Mouse (Mus musculus) limb, embryonic 12.5 days (tissue): Measurements from ENCODE around the gene Cyp26b1. TPM values are rescaled to one million over a fixed set of nuclear protein-coding genes. Genes with fewer than 3 reads are reported as not detected.

Source experiments
- ATAC-seq: fragments of 200-750 bp; cut with Nextera tagmentation; 2 replicates; pipeline ENCODE4 v1.8.0; 2017; ENCODE audit warnings: low read depth, moderate TSS enrichment; ENCODE audit not compliant: insufficient number of reproducible peaks, insufficient read depth, low FRiP score, low TSS enrichment
- H3K27ac ChIP-seq: fragments of 300-500 bp; sonication (generic); 2 replicates; pipeline ENCODE4 v1.5.1; 2016; ENCODE audit warnings: mild to moderate bottlenecking, moderate library complexity
- H3K27me3 ChIP-seq: fragments of 300-500 bp; sonication (generic); 2 replicates; pipeline ENCODE4 v1.6.1; 2016; ENCODE audit warnings: mild to moderate bottlenecking, moderate library complexity
- H3K36me3 ChIP-seq: fragments of 300-500 bp; sonication (generic); 2 replicates; pipeline ENCODE4 v1.6.1; 2016; ENCODE audit warnings: mild to moderate bottlenecking, moderate library complexity
- H3K4me1 ChIP-seq: fragments of 300-500 bp; sonication (generic); replicated peaks from 2 replicates; pipeline ENCODE4 v1.6.1; 2016
- H3K4me2 ChIP-seq: fragments of 300-500 bp; sonication (generic); 2 replicates; pipeline ENCODE4 v1.6.1; 2016; ENCODE audit warnings: mild to moderate bottlenecking, moderate library complexity
- H3K4me3 ChIP-seq: fragments of 300-500 bp; sonication (generic); replicated peaks from 2 replicates; pipeline ENCODE4 v1.5.1; 2016; ENCODE audit warnings: mild to moderate bottlenecking
- H3K9ac ChIP-seq: fragments of 300-500 bp; sonication (generic); replicated peaks from 2 replicates; pipeline ENCODE4 v1.6.1; 2016; ENCODE audit warnings: mild to moderate bottlenecking, moderate library complexity
- H3K9me3 ChIP-seq: fragments of 300-500 bp; sonication (generic); 2 replicates; pipeline ENCODE4 v1.6.1; 2016; ENCODE audit warnings: mild to moderate bottlenecking, moderate library complexity
- WGBS: fragments of 180-500 bp; shearing (Covaris S2); methylation state at CpG from one replicate; pipeline ENCODE4 v1.1.7; 2016; 5-methylcytosine and 5-hydroxymethylcytosine counted together
- polyA plus RNA-seq: library from polyadenylated mRNA; unstranded; fragments of >200 nt; fragmentation: Nextera tagmentation; extraction: Ambion mirVana; gene quantifications from 2 replicates; pipeline ENCODE4 v1.2.1, GENCODE M21; 2016

The Cyp26b1 gene
- polyA plus RNA-seq, 1 experiment from 2014 or later, result 45.4 TPM

- H3K9ac ChIP-seq, result no peak overlapping the region
- H3K27me3 ChIP-seq, result peaks cover 25% of the 10 kb centered on the region; the same call in 1 of the 2 replicates
- 15% methylated on average over 5 of the region's 5 CpGs for WGBS
- peaks cover 95% of the 10 kb centered on the region for H3K36me3 ChIP-seq
- ATAC-seq, result no peak
- no peak overlapping the region for H3K27ac ChIP-seq
- peaks cover 95% of the 10 kb centered on the region for H3K4me1 ChIP-seq
- no peak overlapping the region for H3K4me2 ChIP-seq
- no peak overlapping the region for H3K4me3 ChIP-seq
- no peaks in the 10 kb centered on the region for H3K9me3 ChIP-seq
Observed at GRCm38 (mm10) chr6:84578928-84579327, 14.8 kb downstream of the Cyp26b1 start.

- Histone ChIP-seq H3K27ac (peak overlapping the region; percentile 59; the same call in 1 of the 2 replicates), H3K36me3 (peaks cover 98% of the 10 kb centered on the region), H3K4me3 (no peak overlapping the region), H3K4me1 (peaks cover 93% of the 10 kb centered on the region), H3K4me2 (0 out of 2 replicates have a peak overlapping the region, but pooled peaks have one; percentile 19), H3K27me3 (peaks cover 20% of the 10 kb centered on the region; the same call in 1 of the 2 replicates), H3K9ac (no peak overlapping the region), H3K9me3 (no peaks in the 10 kb centered on the region)
- WGBS, result 48% methylated on average over 4 of the region's 4 CpGs
- ATAC-seq, result no peak
Observed at GRCm38 (mm10) chr6:84577898-84578297, 15.8 kb downstream of the Cyp26b1 start.

- Histone ChIP-seq H3K9ac (no peak overlapping the region), H3K27ac (peak overlapping the region; percentile 35; the same call in 1 of the 2 replicates)
Observed at GRCm38 (mm10) chr6:84573905-84574660, 19.6 kb downstream of the Cyp26b1 start.

GRCm38 (mm10) chr6:84570039-84570438 lies 23.7 kb downstream of the Cyp26b1 start:
- 39% methylated on average over 3 of the region's 3 CpGs for WGBS
- H3K36me3 ChIP-seq, result peaks cover 32% of the 10 kb centered on the region
- peak overlapping the region; percentile 31; the same call in 1 of the 2 replicates for H3K27ac ChIP-seq
- H3K27me3 ChIP-seq, result no peaks in the 10 kb centered on the region; the same call in 1 of the 2 replicates
- no peak overlapping the region for H3K4me3 ChIP-seq
- H3K9me3 ChIP-seq, result no peaks in the 10 kb centered on the region
- no peak overlapping the region for H3K9ac ChIP-seq
- ATAC-seq, result no peak
- H3K4me2 ChIP-seq, result no peak overlapping the region
- peaks cover 48% of the 10 kb centered on the region for H3K4me1 ChIP-seq

More at GRCm38 (mm10) chr6:84573905-84574660, 19.6 kb downstream of the Cyp26b1 start:
- no peaks in the 10 kb centered on the region for H3K9me3 ChIP-seq
- ATAC-seq, result no peak
- no peak overlapping the region for H3K4me2 ChIP-seq
- peaks cover 72% of the 10 kb centered on the region for H3K36me3 ChIP-seq
- 0 out of 2 replicates have a peak, but pooled peaks cover 2% of the 10 kb centered on the region for H3K27me3 ChIP-seq
- WGBS, result 32% methylated on average over 25 of the region's 25 CpGs
- peaks cover 83% of the 10 kb centered on the region for H3K4me1 ChIP-seq
- no peak overlapping the region for H3K4me3 ChIP-seq

GRCm38 (mm10) chr6:84569590-84569989 lies 24.1 kb downstream of the Cyp26b1 start:
- H3K4me3 ChIP-seq, result no peak overlapping the region
- no peak overlapping the region for H3K9ac ChIP-seq
- H3K9me3 ChIP-seq, result no peaks in the 10 kb centered on the region
- H3K27me3 ChIP-seq, result no peaks in the 10 kb centered on the region; the same call in 1 of the 2 replicates
- H3K27ac ChIP-seq, result peak overlapping the region; percentile 31; the same call in 1 of the 2 replicates
- H3K4me1 ChIP-seq, result peaks cover 44% of the 10 kb centered on the region
- no peak for ATAC-seq
- peaks cover 28% of the 10 kb centered on the region for H3K36me3 ChIP-seq
- no peak overlapping the region for H3K4me2 ChIP-seq

GRCm38 (mm10) chr6:84568880-84569279 lies 24.8 kb downstream of the Cyp26b1 start:
- Histone ChIP-seq H3K27me3 (no peaks in the 10 kb centered on the region; the same call in 1 of the 2 replicates), H3K9ac (no peak overlapping the region), H3K36me3 (peaks cover 21% of the 10 kb centered on the region), H3K4me3 (no peak overlapping the region), H3K27ac (no peak overlapping the region), H3K4me2 (no peak overlapping the region), H3K4me1 (peaks cover 37% of the 10 kb centered on the region), H3K9me3 (no peaks in the 10 kb centered on the region)
- 58% methylated on average over 6 of the region's 6 CpGs for WGBS
- no peak for ATAC-seq

- Histone ChIP-seq H3K4me3 (no peak overlapping the region), H3K9me3 (no peaks in the 10 kb centered on the region), H3K4me2 (no peak overlapping the region), H3K4me1 (peaks cover 27% of the 10 kb centered on the region), H3K9ac (no peak overlapping the region), H3K36me3 (peaks cover 9% of the 10 kb centered on the region; the same call in 1 of the 2 replicates), H3K27ac (no peak overlapping the region), H3K27me3 (no peaks in the 10 kb centered on the region; the same call in 1 of the 2 replicates)
- 79% methylated on average over 4 of the region's 4 CpGs for WGBS
- ATAC-seq, result no peak
Observed at GRCm38 (mm10) chr6:84567696-84568095, 26.0 kb downstream of the Cyp26b1 start.

- no peak overlapping the region for H3K27ac ChIP-seq
- no peak for ATAC-seq
- peaks cover 23% of the 10 kb centered on the region for H3K4me1 ChIP-seq
- no peaks in the 10 kb centered on the region for H3K9me3 ChIP-seq
- no peaks in the 10 kb centered on the region; the same call in 1 of the 2 replicates for H3K27me3 ChIP-seq
- H3K36me3 ChIP-seq, result peaks cover under 1% of the 10 kb centered on the region; the same call in 1 of the 2 replicates
- H3K4me3 ChIP-seq, result no peak overlapping the region
- no peak overlapping the region for H3K4me2 ChIP-seq
- no peak overlapping the region for H3K9ac ChIP-seq
- 75% methylated on average over 2 of the region's 2 CpGs for WGBS
Observed at GRCm38 (mm10) chr6:84566825-84567224, 26.9 kb downstream of the Cyp26b1 start.

GRCm38 (mm10) chr6:84565245-84565644 lies 28.5 kb downstream of the Cyp26b1 start:
- Histone ChIP-seq H3K27ac (no peak overlapping the region), H3K4me1 (peaks cover 13% of the 10 kb centered on the region), H3K9me3 (no peaks in the 10 kb centered on the region), H3K27me3 (no peaks in the 10 kb centered on the region; the same call in 1 of the 2 replicates), H3K4me2 (no peak overlapping the region), H3K9ac (no peak overlapping the region), H3K4me3 (no peak overlapping the region), H3K36me3 (no peaks in the 10 kb centered on the region)
- ATAC-seq, result no peak
- 72% methylated on average over 5 of the region's 5 CpGs for WGBS

- no peak overlapping the region for H3K4me3 ChIP-seq
- H3K4me2 ChIP-seq, result no peak overlapping the region
- no peaks in the 10 kb centered on the region for H3K9me3 ChIP-seq
- H3K36me3 ChIP-seq, result no peaks in the 10 kb centered on the region
- 50% methylated on average over 4 of the region's 4 CpGs for WGBS
- H3K4me1 ChIP-seq, result no peaks in the 10 kb centered on the region; the same call in 1 of the 2 replicates
- H3K27me3 ChIP-seq, result no peaks in the 10 kb centered on the region; the same call in 1 of the 2 replicates
- no peak for ATAC-seq
- no peak overlapping the region for H3K9ac ChIP-seq
- H3K27ac ChIP-seq, result no peak overlapping the region
Observed at GRCm38 (mm10) chr6:84562948-84563347, 30.8 kb downstream of the Cyp26b1 start.

GRCm38 (mm10) chr6:84561171-84561570 lies 32.5 kb downstream of the Cyp26b1 start:
- no peak overlapping the region for H3K4me2 ChIP-seq
- peaks cover 4% of the 10 kb centered on the region; the same call in 1 of the 2 replicates for H3K27me3 ChIP-seq
- H3K4me1 ChIP-seq, result no peaks in the 10 kb centered on the region
- no peak for ATAC-seq
- no peak overlapping the region for H3K9ac ChIP-seq
- no peaks in the 10 kb centered on the region for H3K9me3 ChIP-seq
- H3K27ac ChIP-seq, result no peak overlapping the region
- no peaks in the 10 kb centered on the region for H3K36me3 ChIP-seq
- H3K4me3 ChIP-seq, result no peak overlapping the region
- 75% methylated on average over 1 of the region's 1 CpGs for WGBS
